Mouse (Mus musculus): ENCODE results near the gene Grik5. TPM values are rescaled to one million over a fixed set of nuclear protein-coding genes. Genes with fewer than 3 reads are reported as not detected.

The Grik5 gene
- polyA plus RNA-seq, 1 experiment from 2014 or later: 1.9 TPM

GRCm38 (mm10) chr7:25008635-25009034 lies 63.5 kb downstream of the Grik5 start:
- peak; percentile 45; the same call in 1 of the 2 replicates for ATAC-seq
- no peak for TF ChIP-seq CTCF (IDR thresholded peaks at IDR 0.05)
- no peak for TF ChIP-seq EP300 (IDR thresholded peaks at IDR 0.05)
- peak; percentile 63 for DNase-seq (ENCODE audit: low spot score)
- Histone ChIP-seq H3K27ac (ENCODE audit: low read length) (no peak overlapping the region), H3K9ac (replicated peaks; ENCODE audit: low read depth) (no peak overlapping the region), H3K4me2 (replicated peaks; ENCODE audit: low read depth, low read length) (no peak overlapping the region), H3K4me1 (ENCODE audit: insufficient read depth, low read depth, low read length) (no peaks in the 10 kb centered on the region), H3K9me3 (ENCODE audit: low read length) (no peaks in the 10 kb centered on the region), H3K4me3 (ENCODE audit: low read depth, low read length) (no peak overlapping the region), H3K36me3 (ENCODE audit: insufficient read depth, low read length) (no peaks in the 10 kb centered on the region), H3K27me3 (replicated peaks; ENCODE audit: insufficient read depth, low read length) (peaks cover 59% of the 10 kb centered on the region)
- 6% methylated on average over 16 of the region's 17 CpGs for WGBS

GRCm38 (mm10) chr7:25007609-25008374 lies 64.4 kb downstream of the Grik5 start:
- Histone ChIP-seq H3K4me3 (ENCODE audit: low read depth, low read length) (no peak overlapping the region), H3K27me3 (replicated peaks; ENCODE audit: insufficient read depth, low read length) (peaks cover 59% of the 10 kb centered on the region), H3K27ac (ENCODE audit: low read length) (no peak overlapping the region), H3K9me3 (ENCODE audit: low read length) (no peaks in the 10 kb centered on the region), H3K9ac (replicated peaks; ENCODE audit: low read depth) (no peak overlapping the region), H3K4me2 (replicated peaks; ENCODE audit: low read depth, low read length) (no peak overlapping the region), H3K36me3 (ENCODE audit: insufficient read depth, low read length) (no peaks in the 10 kb centered on the region), H3K4me1 (ENCODE audit: insufficient read depth, low read depth, low read length) (no peaks in the 10 kb centered on the region)
- DNase-seq (ENCODE audit: low spot score): no peak
- 27% methylated on average over 8 of the region's 8 CpGs for WGBS
- TF ChIP-seq EP300 (IDR thresholded peaks at IDR 0.05): no peak
- no peak for TF ChIP-seq CTCF (IDR thresholded peaks at IDR 0.05)
- ATAC-seq: no peak

- DNase-seq (ENCODE audit: low spot score): peak; percentile 61
- no peak overlapping the region for H3K9ac ChIP-seq (replicated peaks; ENCODE audit: low read depth)
- no peak overlapping the region for H3K4me2 ChIP-seq (replicated peaks; ENCODE audit: low read depth, low read length)
- no peaks in the 10 kb centered on the region for H3K36me3 ChIP-seq (ENCODE audit: insufficient read depth, low read length)
- WGBS: 66% methylated on average over 12 of the region's 12 CpGs
- peaks cover 59% of the 10 kb centered on the region for H3K27me3 ChIP-seq (replicated peaks; ENCODE audit: insufficient read depth, low read length)
- ATAC-seq: peak; percentile 29
- H3K4me3 ChIP-seq (ENCODE audit: low read depth, low read length): no peak overlapping the region
- no peak for TF ChIP-seq CTCF (IDR thresholded peaks at IDR 0.05)
- no peak for TF ChIP-seq EP300 (IDR thresholded peaks at IDR 0.05)
- no peak overlapping the region for H3K27ac ChIP-seq (ENCODE audit: low read length)
- H3K4me1 ChIP-seq (ENCODE audit: insufficient read depth, low read depth, low read length): no peaks in the 10 kb centered on the region
- H3K9me3 ChIP-seq (ENCODE audit: low read length): no peaks in the 10 kb centered on the region
Observed at GRCm38 (mm10) chr7:25006586-25007364, 65.4 kb downstream of the Grik5 start.

DNA sequence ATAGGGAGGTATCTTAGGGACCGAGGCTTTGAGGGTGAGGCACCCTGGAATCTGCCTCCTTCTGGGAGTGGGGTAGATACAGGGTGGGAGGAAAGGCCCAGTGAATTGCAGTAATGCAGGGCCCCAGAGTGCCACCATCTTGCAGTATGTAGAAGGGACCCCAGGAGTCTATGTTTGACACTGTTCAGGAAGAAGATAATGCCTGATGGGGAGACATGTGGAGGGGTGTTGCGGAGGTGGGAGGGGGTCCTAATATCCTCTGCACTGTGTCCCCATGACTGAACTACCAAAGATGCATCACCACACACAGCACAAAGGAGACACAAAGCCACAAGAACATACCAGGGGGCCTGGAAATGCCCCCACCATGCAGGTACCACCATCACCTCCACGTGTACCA lies 66.0 kb downstream of the Grik5 start:
- no peak for TF ChIP-seq CTCF (IDR thresholded peaks at IDR 0.05)
- no peak for TF ChIP-seq EP300 (IDR thresholded peaks at IDR 0.05)
- Histone ChIP-seq H3K4me1 (ENCODE audit: insufficient read depth, low read depth, low read length) (no peaks in the 10 kb centered on the region), H3K36me3 (ENCODE audit: insufficient read depth, low read length) (no peaks in the 10 kb centered on the region), H3K27ac (ENCODE audit: low read length) (no peak overlapping the region), H3K27me3 (replicated peaks; ENCODE audit: insufficient read depth, low read length) (peaks cover 53% of the 10 kb centered on the region), H3K4me3 (ENCODE audit: low read depth, low read length) (peak overlapping the region; percentile 10; the same call in 1 of the 2 replicates), H3K4me2 (replicated peaks; ENCODE audit: low read depth, low read length) (peak overlapping the region; percentile 32; the same call in 1 of the 2 replicates), H3K9ac (replicated peaks; ENCODE audit: low read depth) (no peak overlapping the region), H3K9me3 (ENCODE audit: low read length) (no peaks in the 10 kb centered on the region)
- 53% methylated on average over 3 of the region's 3 CpGs for WGBS
- ATAC-seq (no peak), DNase-seq (ENCODE audit: low spot score) (no peak)

- no peaks in the 10 kb centered on the region for H3K9me3 ChIP-seq (ENCODE audit: low read length)
- no peak within 1 kb of the TSS for H3K9ac ChIP-seq (replicated peaks; ENCODE audit: low read depth)
- no peak for DNase-seq (ENCODE audit: low spot score)
- peaks cover 47% of the 10 kb centered on the region for H3K27me3 ChIP-seq (replicated peaks; ENCODE audit: insufficient read depth, low read length)
- peak within 1 kb of the TSS; percentile 10; the same call in 1 of the 2 replicates for H3K4me3 ChIP-seq (ENCODE audit: low read depth, low read length)
- peak within 1 kb of the TSS; percentile 32 for H3K4me2 ChIP-seq (replicated peaks; ENCODE audit: low read depth, low read length)
- 4% methylated on average over 41 of the region's 54 CpGs for WGBS
- no peaks in the 10 kb centered on the region for H3K4me1 ChIP-seq (ENCODE audit: insufficient read depth, low read depth, low read length)
- ATAC-seq: peak; percentile 47
- no peak for TF ChIP-seq CTCF (IDR thresholded peaks at IDR 0.05)
- no peak for TF ChIP-seq EP300 (IDR thresholded peaks at IDR 0.05)
- no peak within 1 kb of the TSS for H3K27ac ChIP-seq (ENCODE audit: low read length)
- H3K36me3 ChIP-seq (ENCODE audit: insufficient read depth, low read length): no peaks in the 10 kb centered on the region
Observed at GRCm38 (mm10) chr7:25005421-25006065, 66.6 kb downstream of the Grik5 start, which contains the start of gene Atp1a3. Atp1a3 (minus strand) TSS chr7:25005958.

DNA sequence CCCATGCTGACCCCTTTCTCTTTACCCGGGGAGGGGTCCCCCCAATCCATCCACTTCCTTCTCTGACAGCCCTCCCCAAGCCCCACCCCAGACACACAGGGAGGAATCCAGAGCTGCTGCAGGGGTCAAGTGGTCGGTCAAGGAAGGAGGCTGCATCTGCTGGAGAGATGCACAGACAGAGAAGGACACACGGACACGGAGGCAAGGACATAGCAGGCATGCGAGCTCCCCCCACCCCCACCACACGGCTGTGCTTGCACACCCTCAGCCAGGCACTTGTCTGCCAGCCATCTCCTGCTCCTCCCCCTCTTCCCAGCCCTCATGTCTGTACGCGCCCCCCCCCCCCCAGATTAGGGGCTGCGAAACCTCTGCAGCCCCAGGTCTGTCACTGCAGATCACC lies 67.3 kb downstream of the Grik5 start:
- Histone ChIP-seq H3K9me3 (ENCODE audit: low read length) (no peaks in the 10 kb centered on the region), H3K27me3 (replicated peaks; ENCODE audit: insufficient read depth, low read length) (peaks cover 39% of the 10 kb centered on the region), H3K4me3 (ENCODE audit: low read depth, low read length) (no peak overlapping the region), H3K4me2 (replicated peaks; ENCODE audit: low read depth, low read length) (no peak overlapping the region), H3K27ac (ENCODE audit: low read length) (no peak overlapping the region), H3K36me3 (ENCODE audit: insufficient read depth, low read length) (no peaks in the 10 kb centered on the region), H3K9ac (replicated peaks; ENCODE audit: low read depth) (no peak overlapping the region), H3K4me1 (ENCODE audit: insufficient read depth, low read depth, low read length) (no peaks in the 10 kb centered on the region)
- ATAC-seq: no peak
- 38% methylated on average over 6 of the region's 9 CpGs for WGBS
- TF ChIP-seq EP300 (IDR thresholded peaks at IDR 0.05) (no peak), CTCF (IDR thresholded peaks at IDR 0.05) (no peak)
- DNase-seq (ENCODE audit: low spot score): no peak
